Mouse (Mus musculus) thymus, postnatal 25 days (tissue): ENCODE measurements around the gene Rsg1.

ENCODE experiments used
- DNase-seq: peaks from one replicate; pipeline ENCODE4 v3.0.0; 2022

Gene Rsg1

DNA sequence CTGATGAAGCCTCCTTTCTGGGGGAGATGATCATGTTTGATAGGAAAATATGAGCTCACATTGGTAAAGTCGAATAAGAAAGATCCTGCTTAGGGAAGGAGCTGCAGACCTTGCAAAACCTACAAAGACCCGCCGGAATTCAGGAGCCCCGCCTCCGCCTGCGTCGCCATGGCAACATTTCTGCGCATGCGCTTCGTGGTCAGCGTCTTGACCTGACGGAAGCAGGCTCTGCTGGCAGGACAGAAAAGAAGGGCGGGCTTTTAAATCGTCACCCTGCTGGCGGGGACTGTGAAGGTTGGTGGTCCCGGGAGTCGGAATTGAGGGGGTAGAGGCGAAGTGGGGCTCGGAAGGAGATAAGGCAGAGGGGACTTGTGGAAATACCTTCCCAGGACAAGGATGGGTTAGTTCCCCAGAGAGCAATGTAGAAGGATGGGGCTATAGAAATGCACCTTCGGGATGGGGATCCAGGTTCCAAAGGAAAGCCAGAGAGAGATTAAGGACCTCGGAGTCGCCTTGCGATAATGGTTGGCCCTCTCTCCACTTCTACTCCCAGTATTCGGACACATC is at the start of gene Rsg1:
Gene Rsg1 (plus strand): TSS at position 187 of the 567 bp plus-strand sequence.
- DNase-seq: peak; percentile 98

DNA sequence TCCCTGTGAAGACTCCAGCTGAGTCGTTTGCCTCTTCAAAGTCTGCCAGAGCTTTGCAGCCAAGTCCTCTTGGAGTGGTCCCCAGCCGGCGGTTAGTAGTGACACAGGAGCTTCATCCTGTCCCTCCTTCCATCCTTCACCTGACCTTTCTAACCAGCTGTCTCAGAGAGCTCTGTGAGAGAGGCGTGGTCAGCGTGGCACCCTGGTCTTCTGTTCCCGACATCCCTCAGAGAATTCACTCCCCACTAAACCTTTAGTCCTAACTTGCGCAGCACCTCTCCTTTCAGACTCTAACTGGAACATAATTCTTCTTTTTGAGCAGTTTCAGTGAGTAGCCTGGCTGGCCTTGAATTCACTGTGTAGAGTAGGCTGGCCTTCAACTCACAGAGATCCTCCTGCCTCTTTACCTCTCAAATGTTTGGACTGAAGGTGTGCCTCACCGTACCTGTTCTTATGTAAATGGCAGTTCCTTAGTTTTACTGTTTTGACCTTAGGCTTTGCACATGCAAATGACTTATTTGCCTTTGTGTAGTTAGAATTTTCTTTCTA is 47.9 kb upstream of the Rsg1 start:
- DNase-seq: no peak

DNA sequence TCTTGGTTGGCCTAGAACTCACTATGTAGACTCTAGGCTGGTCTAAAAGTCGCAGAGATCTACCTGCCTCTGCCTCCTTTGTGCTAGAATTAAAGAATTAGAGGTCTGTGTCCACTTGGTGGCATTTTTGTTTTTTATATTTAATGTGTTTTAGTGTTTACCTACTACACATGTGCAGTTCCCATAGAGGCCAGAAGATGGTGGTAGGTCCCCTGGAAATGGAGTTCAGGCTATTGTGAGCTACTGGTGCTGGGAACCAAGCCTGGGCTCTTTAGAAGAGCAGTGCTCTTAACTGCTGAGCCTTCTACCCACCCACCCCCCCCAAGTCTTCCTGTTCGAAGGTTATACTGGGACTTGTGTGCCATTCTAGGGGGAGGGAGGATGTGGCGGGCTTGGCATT is 46.6 kb upstream of the Rsg1 start:
- no peak for DNase-seq

DNA sequence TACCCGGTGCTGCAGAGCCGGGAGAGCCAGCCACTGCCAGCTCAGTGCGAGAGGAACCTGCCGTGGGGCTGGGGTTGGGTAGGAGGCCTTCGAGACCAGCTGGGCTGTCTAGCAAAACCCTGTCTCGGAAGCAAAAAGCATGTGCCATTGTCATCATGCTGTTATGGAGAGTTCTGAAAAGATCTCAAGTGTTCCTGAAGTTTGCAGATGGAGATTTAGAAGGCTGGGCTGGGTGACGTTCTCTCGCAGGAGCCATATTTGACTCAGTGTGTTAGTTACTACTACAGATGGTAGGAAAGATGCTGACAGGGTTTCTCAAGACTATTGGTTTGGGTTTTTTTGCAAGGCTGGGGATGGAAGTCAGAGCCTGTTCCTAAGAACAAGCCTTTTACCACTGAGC is 41.6 kb upstream of the Rsg1 start:
- no peak for DNase-seq

DNA sequence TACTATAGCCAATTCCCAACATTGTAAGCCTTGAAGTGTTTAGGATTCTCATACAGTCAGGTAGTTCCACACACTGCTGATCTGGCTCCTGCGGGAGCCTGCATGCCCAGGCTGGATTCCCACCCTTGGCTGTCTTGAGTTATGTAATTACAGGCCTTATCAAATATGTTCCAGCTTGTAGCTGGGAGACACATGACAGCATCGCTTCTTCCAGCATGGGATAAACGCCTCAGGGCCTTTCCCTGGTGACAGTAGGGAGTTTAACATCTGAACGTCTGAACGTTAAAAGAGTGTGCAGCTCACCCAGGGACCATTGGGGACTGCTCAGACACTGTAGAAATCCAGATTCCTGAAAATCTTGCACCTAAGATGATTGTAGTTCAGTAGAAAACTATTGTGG is 38.0 kb upstream of the Rsg1 start:
- no peak for DNase-seq

DNA sequence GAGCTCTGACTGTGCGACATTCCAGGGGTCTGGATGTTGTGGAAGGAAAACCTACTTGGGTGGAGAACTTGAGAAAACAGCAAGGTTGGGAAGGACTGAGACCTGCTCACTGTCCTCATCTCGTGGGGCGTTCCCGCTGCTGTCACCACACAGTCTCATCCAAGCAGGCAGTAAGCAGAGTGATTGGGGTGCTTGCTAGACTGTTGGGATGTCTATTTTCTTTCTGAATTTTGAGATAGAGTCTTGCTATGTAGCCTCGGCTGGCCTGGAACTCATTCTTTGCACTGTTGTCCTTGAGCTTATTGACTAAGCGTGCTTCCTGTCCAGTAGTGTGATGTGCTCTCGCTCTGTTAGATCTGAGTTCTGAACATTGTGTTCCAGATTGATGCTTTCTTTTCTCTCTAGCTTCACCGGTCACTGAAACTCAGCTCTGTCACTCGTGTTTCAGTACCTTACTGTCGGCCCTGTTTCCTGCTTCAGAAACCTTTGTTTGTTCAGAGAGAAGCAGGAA is 37.4 kb upstream of the Rsg1 start:
- DNase-seq: no peak

DNA sequence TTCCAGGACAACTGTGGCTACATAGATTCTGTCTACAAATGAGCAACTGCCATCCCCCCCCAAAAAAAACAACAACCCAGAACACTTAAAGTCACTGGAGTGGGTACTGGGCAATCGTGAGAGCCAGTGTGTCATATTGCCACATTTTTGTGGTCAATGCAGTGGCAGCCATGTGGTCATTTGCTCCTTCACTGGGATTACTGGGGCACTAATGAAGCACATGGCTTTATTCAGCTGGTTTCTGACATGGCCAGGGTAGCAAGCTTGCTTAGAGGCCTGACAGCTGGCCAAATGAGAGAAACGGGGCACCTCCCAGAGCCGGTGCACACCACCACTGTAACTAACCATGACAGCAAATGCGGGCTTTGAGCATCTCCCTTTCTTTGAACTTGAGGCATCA is 35.3 kb upstream of the Rsg1 start:
- DNase-seq: no peak

DNA sequence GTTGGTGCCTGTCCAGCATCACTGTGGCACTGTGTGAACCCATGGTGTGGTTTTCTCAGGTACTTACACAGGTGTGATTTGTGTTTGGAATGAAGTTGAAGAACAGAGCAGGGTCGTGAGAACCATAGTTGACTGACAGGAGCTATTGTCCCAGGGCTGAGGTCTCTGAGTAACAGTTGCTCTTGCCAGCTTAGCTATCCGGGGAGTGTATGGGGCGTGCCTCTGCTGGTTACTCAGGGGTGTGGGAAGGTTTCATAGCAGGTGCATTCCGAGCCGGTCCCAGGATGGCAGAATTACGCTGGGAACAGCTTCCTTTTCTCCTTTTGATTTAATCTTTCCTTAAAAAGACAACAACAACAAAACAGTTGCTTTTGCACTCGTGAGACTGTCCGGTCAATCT is 32.9 kb upstream of the Rsg1 start:
- DNase-seq: no peak

DNA sequence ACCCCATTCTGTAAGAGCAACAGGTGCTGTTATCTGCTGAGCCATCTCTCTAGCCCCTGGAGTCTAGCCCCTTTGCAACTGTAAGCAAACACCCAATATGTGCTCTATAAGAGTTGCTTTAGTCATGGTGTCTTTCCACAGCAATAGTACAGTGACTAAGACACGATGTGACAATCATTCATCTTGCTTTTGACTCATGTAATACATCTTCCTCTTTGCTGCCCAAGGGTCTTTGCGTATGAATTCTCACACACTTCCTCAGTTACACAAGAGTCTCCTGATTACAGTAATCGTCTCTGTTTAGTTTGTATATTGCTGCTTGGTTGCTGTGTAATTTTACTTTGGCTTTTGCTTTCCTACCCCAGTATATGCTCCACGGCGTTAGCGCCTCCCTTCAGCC is 31.8 kb upstream of the Rsg1 start:
- DNase-seq: no peak

DNA sequence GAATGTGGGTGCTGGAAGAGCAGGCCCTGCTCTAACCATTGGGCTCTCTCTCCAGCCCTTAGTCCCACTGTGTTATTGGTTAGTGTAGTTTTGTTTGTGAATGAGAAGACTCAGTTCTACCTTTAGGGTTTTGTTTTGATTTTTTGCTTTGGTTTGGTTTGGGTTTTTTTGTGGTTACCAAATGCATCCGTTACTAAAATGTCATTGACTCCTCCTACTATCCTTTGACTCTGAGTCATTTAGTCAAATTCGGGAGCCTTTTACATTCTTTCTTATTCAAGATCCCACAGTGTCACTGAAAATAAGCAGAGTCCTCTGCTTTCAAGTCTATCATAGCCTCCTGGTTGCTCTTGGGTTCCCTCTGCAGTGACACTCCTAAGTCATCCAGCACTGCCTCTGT is 29.8 kb upstream of the Rsg1 start:
- DNase-seq: no peak

DNA sequence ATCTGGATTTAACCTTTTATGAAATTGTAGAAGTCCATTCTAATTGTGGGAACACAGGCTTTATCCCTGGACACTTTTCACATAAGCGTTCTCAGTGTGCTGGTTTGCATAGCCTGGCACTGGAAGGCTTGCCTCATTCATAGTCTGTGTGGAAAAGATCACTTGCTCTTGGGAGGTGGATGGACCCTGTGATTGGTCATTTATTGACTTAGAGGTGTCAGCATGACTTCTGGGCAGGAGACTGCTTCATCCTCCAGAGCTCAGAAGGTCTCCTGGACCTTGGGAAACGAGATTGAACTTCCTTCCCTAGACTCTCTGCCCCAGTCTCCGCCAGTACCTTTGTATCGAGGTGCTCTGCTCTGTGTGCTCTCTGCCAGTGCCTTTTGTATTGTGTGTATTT is 29.3 kb upstream of the Rsg1 start:
- DNase-seq: no peak

DNA sequence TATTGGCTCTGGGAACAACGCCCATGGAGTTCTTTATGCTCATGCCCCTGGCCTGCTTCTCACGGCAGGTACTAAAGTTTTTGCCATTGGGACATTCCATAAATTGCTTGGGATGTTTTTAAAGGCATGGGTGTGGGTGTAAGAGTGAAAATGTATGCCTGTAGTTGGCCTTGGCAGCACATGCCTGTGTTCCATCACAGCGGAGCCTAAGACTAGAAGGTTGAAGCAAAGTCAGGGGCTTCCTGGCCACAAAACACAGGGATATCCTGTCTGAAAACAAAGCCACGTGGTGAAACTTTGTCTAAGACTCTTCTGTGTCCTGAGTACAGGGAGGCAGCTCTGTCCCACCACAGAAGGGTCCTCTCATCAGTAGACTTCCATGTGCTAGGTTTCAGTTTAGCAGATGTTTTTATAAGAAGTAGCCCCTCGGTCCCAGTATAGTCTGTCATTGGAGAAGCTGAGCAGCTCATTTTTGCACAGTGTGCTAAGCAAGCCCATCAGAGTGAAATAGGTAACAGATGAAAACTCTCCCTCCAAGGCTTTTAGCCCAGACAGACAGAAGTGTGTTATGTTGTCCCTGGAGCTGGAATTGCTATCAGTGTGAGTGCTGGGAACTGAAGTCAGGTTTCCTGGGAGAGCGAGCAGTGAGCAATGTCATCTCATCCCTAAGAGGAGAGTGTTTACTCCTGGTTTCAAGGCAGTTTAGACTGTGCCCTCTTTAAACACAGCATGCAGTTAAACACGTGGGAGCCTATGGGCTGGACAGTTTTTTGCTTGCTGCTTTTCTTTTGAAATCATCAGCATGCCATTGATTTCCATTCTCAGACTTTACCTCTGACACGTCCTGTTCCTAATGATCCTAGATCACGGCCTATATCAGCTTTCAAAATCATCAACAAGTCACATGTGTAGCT is 26.6 kb upstream of the Rsg1 start:
- no peak for DNase-seq

DNA sequence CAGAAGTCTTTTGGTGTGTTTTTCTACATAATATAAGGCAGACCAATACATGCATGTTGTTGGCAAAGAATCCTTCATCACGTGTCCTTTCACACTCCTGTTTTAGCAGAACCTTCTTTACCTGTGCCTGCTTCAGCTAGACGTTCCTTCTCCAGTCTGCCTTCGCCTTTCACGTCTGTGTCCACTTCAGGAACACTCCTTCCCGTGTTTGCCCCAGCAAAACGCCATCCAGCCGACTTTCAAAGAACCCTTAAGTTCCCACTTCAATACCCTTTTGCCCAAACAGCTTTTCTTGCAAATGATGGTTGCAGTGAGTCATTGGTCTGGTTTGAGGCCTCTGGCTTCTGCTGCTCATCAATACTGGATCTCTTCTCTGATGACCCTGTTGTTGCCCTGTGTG is 22.5 kb upstream of the Rsg1 start:
- DNase-seq: no peak

DNA sequence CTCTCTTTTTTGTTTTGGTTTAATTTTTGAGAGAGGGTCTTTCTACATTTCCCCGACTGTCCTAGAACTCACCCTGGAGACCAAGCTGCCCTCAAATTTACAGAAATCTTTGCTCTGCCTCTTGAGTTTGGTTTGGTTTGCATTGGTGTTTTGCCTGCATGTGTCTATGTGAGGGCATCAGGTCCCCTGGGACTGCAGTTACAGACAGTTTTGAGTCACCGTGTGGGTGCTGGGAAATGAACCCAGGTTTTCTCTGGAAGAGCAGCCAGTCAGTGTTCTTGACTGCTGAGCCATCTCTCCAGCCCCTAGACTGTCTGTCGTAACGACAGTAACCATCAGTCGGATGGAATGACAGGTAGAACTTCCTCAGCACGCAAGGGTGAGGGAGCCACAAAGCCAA is 19.2 kb upstream of the Rsg1 start:
- DNase-seq: no peak

DNA sequence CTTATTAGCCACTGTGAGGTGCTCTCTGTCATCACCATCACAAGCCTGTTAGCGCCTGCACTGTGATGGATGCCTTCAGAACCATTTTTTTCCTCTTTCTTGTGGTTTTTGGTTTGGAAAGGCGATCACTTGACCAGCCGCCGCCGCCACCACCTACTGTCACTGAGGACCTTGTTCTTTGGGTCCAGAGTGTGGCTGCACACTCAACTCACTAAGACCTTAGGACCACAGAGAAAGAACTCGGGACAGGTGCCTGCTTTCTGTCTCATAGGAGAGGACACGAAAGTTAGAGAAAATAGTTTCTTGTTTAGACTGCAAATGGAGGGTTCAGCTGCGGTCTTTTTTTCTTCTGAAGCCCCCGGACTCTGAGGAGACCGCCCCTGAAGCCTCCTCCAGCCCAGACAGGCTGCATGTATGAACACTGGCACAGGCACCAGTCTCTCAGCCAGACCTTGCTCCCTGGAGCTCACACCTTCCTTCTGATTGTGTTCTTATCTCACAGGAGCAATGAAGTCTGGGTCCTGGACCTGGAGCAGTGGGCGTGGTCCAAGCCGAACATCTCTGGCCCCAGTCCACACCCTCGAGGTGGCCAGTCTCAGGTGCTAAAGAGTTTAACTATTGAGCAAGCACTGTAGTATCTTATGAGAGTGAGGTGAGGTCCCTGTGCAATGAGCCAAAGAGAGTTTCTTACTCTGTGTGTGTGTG is 16.6 kb upstream of the Rsg1 start:
- DNase-seq: no peak

DNA sequence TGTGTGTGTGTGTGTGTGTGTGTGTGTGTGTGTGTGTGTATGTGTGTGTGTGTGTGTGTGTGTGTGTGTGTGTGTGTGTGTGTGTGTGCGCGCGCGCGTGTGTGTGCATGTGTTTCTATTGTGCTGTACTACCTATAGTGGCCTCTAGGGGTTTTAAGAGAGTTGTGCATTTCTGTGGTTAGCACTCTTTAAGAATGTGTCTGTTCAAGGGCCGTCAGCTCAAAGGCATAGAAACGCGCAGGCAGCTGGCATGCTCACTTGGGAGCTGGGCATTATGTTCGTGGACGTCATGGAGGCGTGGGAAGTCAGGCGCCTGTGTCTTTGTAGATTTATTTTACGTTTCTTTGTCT is 16.1 kb upstream of the Rsg1 start:
- no peak for DNase-seq

DNA sequence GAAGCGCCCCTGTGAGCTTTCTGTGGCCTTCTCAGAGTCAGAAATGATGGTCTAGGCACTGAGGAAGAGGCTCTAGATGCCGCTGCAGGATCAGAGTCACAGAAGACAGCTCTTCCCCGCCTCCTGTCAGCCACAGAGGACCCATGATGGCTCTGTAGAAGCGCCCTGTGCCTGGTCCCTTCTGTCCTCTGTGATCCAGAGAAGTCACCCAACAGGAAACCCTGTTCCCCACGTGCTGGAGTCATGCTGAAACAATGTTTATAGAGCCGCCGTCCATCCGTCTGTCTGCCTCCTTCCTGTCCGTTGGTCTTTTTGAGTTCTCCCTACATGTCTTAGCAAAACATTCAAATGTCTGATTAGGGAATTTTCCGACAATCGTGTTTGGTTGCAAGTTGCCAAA is 12.8 kb upstream of the Rsg1 start:
- no peak for DNase-seq

DNA sequence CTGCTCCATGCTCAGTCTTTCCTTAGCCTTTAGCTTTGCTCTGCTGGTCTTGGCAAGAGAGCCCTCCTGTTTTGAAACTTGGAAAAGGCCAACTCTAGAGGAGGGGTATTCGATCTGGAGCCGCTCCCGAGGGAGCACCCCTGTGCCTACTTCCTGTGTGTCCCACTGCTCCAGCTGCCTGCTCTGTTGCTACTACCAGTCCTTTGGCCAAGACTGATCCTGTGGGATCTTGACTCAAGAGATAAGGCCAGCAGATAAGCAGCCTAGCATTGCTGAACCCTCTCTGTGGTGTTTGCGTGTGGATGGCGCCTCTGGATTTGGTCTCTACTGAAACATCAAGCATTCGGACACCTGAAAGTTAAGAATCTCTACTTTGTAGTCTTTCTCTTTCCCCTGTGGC is 11.6 kb upstream of the Rsg1 start:
- no peak for DNase-seq

DNA sequence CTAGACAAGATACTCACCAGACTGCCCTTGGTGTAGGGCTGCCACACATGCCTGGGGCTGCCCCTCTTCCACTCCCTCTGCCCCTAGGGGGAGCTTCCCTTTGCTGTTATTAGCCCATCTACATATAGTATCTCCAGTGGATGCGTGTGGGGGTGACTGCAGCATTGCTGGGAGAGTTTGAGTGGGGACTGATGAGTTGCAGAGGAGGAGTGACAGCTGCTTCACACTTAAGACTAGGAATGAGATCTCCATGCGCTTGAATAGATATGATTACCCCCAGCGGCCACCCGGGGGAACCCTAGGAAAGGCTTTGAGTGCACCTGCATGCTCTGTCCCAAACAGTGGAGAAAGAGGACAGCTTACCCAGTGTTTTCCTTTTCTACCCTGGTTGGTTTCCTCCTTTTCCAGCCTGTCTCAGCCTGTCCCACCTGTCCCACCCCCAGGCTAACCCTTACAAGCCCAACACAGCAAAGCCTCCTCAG is 9.1 kb upstream of the Rsg1 start:
- DNase-seq: peak; percentile 41

DNA sequence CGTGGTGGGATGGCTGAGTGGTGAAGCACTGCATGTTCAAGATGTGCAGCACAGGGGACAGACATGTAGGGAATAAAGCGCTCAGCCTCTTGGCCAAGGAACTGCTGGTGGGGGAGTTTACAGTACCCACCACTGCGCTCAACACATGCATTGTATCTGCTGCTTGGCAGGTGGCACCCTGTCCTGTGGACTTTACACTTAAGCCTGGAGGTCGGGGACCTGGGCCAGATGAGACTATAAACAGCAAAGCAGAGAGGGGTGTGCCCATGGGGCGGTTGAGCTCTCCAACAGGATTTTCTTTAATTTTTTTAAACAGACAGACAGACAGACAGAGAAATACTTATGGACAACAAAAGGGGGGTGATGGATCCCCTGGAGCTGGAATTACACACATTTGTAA is 6.7 kb upstream of the Rsg1 start:
- no peak for DNase-seq

DNA sequence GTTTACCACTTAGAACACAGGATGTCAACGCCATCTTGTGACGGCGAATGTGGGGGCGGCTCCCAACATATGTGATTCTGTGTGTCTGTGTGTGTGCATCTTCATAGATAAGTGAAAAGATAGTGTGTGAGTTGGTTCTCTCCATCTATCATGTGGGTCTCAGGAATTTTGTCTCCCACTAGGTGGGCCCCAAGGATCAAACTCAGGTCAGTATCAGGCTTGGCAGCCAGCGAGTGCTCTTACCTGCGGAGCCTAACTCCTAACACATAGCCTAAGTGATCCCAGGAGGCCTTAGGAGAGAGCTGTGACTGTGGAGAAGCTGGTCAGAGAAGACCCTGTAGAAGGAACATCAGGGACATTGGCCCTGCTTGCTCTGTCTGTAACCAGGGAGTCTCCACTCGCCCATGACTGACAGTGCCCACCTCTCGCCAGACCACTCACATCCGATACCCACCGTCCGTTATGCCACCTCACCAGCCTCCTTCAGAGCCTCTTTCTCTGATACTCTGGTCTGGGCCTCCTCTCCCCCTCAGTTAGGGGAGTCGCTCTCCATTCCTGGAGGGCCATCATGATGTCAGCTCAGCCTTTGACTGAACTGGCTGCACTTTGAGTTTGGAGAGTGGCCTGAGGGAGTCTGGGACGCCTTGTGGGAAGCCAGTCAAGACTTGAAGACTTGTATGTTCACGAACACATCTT is 3.1 kb upstream of the Rsg1 start:
- DNase-seq: no peak

DNA sequence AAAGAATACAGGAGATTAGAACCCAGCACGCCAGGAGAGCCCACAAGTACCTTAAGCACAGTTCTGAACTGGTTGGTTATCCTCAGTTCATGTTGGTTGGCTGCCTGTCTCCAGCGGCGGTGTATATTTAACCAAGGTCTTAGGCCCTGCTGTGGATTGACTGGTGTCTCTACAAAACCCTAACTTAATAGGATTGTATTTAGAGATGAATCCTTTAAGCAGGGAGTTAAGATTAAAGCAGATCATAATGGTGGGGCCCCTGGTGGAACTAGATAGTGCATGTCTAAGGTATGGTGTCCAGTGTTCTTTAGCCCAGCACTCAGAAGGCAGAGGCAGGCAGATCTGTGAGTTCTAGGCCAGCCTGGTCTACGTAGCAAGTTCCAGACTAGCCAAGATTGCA is 2.1 kb upstream of the Rsg1 start:
- no peak for DNase-seq

DNA sequence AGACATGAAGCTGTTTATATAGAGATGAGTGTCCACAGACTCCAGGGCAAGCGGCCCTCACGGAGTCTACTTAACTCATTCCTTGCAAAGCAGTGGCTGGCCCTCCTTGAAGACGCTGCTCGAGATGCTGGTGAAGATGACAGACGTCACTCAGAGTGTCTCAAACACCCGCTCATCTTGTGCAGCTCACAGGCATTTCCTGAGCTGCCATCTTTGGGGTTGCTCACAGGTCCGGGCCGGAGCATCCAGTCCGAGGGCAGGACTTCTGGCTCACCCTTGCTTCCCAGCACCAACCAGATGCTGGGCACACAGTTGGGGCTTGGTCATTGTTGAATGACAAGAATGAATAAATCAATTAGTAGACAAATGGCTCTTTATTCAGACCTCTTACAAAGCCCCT is 864 bp upstream of the Rsg1 start:
- no peak for DNase-seq
